Mouse (Mus musculus): ENCODE measurements around the gene Trappc1.
"Not testable (repeated sequence)": the region's sequence is repeated elsewhere in the genome, so short reads cannot be mapped to it uniquely, and the experiment has no call there.

Gene Trappc1

DNA sequence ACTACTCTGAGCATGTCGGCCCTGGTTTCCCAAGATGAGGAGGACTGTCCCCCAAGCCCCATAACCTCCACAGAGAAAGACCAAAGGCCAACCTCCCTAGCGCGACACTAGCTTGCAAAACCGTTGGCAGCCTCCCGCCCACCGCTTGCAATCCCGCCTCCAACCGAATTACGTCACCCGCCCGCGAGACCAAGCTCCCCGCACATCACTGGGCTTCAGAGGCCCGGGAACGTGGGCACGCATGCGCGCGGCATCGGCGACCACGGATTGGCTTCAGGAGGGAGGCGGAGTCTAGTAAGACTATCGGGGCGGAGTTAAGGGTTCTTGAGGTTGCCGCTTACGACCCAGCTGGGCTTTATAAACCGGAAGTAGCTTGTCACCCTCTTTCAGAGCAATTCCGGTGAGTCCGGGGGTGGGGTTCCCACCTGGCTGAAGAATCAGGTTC is at the start of gene Trappc1, which contains the start of gene Cntrob:
Gene Trappc1, plus strand, starts transcription at position 314 of the 445 bp plus-strand sequence.
Gene Cntrob, minus strand, starts transcription at position 109 of the 445 bp plus-strand sequence.
- peak; percentile 99 for DNase-seq (ENCODE audit: low spot score)

DNA sequence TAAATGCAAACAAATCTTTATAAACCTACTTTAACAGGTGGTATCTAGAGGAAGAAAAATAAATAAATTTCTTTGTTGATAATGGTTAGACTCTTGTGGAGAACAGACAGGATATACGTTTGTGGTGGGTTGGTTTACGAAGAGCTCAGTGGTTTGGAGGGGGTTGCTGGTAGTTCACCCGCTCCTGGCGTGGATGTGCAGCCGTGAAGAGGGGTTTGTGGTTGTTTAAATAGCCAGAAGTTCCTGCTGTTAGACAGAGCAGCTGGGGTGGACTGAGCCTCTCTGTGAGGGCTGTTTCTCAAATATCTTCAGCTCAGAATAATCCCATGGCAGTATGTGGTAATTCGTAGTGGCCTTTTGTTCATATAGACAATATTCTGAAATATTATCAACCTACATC is 48.1 kb upstream of the Trappc1 start:
- no peak for DNase-seq (ENCODE audit: low spot score)

GRCm38 (mm10) chr11:69276081-69276480 is 47.7 kb upstream of the Trappc1 start:
- no peak for DNase-seq (ENCODE audit: low spot score)

- DNase-seq (ENCODE audit: low spot score) = no peak
These were observed 46.5 kb upstream of the Trappc1 start for GRCm38 (mm10) chr11:69277267-69277666.

GRCm38 (mm10) chr11:69291111-69291510 is 32.7 kb upstream of the Trappc1 start:
- no peak for DNase-seq (ENCODE audit: low spot score)

- no peak for DNase-seq (ENCODE audit: low spot score)
These were observed 28.5 kb upstream of the Trappc1 start for GRCm38 (mm10) chr11:69295286-69295685.

GRCm38 (mm10) chr11:69297799-69298198 is 26.0 kb upstream of the Trappc1 start:
- DNase-seq (ENCODE audit: low spot score) = no peak

GRCm38 (mm10) chr11:69298231-69298630 is 25.5 kb upstream of the Trappc1 start:
- no peak for DNase-seq (ENCODE audit: low spot score)

DNA sequence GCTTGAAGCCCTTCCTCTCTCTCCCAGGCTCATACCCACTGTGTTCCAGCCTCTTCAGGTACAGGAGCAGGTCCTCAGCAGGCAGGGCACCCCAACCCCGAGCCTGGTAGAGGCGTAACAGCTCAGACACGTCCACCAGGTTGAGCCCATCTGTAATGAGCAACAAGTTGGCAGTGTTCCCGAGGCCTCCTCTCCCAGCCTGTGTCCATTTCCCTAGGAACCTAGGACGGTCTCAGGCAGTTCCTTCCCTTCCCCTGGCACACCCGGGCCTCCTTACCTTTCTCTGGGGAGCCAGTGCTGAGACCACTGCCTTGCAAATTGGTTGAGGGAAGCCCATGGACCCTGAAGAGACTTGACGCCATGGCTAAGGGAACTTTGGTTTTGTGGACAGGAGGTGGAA is 21.0 kb upstream of the Trappc1 start:
- DNase-seq (ENCODE audit: low spot score) = no peak

GRCm38 (mm10) chr11:69305291-69305690 is 18.5 kb upstream of the Trappc1 start:
- DNase-seq (ENCODE audit: low spot score) = no peak

DNA sequence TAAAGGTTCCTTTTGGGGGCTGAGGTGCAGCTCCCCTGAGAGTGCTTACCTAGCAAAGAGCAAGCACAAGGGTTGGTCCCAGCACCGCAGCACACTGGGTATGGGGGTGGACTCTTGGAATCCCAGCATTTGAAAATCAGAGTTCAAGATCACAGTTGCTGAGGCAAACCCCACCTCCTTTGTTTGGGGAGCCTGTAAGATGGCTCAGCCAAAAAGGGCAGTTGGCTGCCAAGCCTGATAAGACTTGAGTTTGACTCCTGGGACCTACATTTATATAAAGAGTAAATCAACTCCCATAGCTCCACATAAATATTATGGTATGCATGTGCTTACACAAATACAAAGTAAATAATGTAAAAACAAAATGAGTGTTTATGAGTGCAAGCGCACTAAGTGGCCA is 17.7 kb upstream of the Trappc1 start:
- DNase-seq (ENCODE audit: low spot score) = no peak

DNA sequence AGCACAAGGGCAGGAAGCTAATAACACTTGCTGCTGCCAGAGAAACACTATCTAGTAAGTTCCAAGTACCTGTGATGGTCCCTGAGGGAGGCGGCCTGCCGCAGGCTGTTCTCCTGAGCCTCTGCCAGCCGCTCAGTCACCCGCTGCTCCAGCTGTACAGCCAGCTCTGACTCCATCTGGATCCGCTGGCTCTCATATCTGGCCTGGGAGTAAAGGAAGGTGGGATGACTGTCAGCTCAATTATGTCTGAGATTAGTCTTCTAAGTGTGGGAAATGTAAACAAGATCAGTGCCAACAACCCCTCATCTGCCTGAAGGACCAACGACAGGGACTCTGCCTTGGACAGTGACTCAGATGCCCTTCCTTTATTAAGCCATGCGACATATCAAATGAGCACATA is 12.5 kb upstream of the Trappc1 start:
- no peak for DNase-seq (ENCODE audit: low spot score)

- DNase-seq (ENCODE audit: low spot score) = no peak
These were observed 7.4 kb upstream of the Trappc1 start for GRCm38 (mm10) chr11:69316361-69316760.

DNA sequence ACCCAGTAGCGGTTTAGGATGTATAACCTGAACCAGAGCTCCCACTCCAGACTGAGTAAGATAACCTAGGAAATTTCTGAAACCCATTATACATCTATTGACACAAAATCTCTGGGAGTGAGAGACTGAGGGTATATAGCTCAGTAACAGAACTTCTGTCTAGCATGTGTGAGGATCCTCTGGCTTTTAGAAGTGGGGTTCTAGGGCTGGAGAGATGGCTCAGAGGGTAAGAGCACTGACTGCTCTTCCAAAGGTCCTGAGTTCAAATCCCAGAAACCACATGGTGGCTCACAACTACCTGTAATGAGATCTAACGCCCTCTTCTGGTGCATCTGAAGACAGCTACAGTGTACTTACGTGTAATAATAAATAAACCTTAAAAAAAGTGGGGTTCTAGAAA is 5.8 kb upstream of the Trappc1 start:
- not testable (repeated sequence) for DNase-seq (ENCODE audit: low spot score)

- no peak for DNase-seq (ENCODE audit: low spot score)
These were observed 2.2 kb upstream of the Trappc1 start for GRCm38 (mm10) chr11:69321580-69321979.

- no peak for DNase-seq (ENCODE audit: low spot score)
These were observed 1.8 kb upstream of the Trappc1 start for GRCm38 (mm10) chr11:69322010-69322409.

DNA sequence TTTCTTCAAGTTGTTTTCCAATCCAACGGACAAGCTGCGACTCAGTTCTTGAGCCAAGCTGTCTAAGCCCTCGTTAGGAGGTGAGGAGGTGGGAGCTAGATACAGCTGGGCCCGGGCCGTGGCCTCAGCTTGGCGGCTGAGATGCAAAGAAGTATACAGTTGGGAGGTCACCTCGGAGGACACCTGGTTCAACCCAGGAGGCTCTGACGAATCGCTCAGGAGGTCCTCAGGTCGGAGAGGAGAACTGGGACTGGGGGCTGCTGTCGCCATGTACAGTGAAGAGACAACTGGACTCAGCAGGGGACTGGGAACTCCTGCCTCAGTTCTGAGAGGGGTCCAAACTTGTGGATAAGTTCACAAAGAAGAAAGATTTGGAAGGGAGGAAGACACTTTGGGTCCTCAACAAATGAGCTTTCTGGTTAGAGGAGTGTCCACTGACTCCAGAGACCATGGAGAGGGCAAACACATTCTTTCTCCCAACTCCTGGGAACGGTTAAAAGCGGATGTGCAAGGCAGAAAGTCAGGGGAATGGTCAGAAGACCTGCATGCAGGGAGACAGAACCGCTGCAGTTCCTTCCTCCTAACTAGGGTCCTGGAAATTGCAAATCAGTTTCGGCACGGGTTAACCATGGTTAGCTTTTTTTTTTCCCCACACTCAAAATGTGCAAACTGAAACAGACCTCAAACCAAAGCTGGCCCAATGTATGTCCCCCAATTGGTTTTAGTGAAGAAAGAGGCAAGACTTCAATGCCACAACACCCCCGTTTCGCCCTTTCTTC is 898 bp upstream of the Trappc1 start:
- no peak for DNase-seq (ENCODE audit: low spot score)

GRCm38 (mm10) chr11:69324749-69325148 is 969 bp downstream of the Trappc1 start:
- DNase-seq (ENCODE audit: low spot score) = no peak

DNA sequence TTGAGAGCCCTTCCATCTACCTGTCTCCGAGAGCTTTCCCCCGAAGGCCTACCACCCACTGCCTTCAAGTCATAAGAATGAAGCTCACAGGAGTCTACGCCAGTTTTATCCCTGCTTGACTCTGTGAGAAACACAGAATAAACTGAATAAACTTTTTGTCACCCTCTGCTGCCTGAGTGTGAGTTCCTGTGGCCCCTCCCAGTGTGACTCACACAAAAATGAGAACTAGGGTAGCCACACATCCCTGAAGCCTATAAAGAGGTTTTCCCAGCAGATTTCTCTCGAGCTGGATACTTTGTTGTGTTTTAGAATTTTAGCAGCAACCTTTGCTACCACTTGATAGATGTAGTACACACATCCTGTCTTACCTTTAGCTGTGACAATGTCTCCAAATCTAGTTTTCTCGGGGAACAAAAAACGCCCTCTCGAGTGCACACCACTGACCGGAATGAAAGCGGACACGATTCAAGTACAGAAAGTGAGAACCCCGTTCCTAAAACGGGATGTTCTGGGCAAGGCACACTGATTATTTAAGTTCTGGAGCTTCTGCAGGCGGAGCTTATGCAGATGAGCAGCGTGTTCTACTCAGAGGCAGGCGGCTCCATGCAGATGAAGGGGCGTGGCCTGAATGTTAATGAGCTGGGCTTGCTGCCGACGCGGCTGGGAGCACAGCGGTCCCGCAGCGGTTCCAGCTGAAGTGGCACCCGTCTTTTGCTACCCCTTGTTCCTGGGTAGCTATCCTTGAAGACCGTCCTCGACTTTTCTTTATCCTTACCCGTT is 2.0 kb downstream of the Trappc1 start, which contains the start of gene Kcnab3:
Gene Kcnab3, plus strand, starts transcription at position 631 of the 780 bp plus-strand sequence.
- peak; percentile 89 for DNase-seq (ENCODE audit: low spot score)

- peak; percentile 24 for DNase-seq (ENCODE audit: low spot score)
These were observed 2.8 kb downstream of the Trappc1 start for GRCm38 (mm10) chr11:69326408-69327156.

GRCm38 (mm10) chr11:69327157-69327442 is 3.3 kb downstream of the Trappc1 start:
- DNase-seq (ENCODE audit: low spot score) = no peak

DNA sequence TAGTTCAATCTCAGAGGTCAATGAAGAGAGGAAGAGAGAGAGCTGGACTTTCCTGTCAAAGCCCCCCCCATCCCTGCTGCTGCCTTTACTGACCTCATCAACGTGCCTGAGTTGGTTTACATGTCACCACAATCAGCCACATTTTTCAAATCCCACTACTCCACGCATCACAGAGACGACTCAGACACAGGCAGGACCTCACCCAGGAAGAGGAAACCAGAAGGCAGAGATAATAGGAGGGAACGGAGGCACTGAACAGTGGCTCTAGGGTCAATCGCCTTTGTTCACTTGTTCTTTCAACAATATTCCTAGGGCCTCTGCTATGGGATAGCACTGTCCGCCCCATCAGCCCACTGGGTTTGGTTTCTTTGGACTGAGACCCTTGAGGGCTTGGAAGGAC is 3.9 kb downstream of the Trappc1 start:
- no peak for DNase-seq (ENCODE audit: low spot score)

GRCm38 (mm10) chr11:69328517-69328916 is 4.7 kb downstream of the Trappc1 start:
- no peak for DNase-seq (ENCODE audit: low spot score)
